Mouse (Mus musculus) thymus, postnatal 0 days (tissue): ENCODE data around the gene Col4a4. TPM values are rescaled to one million over a fixed set of nuclear protein-coding genes. Genes with fewer than 3 reads are reported as not detected.

Experiments used
- DNase-seq: peaks from one replicate; pipeline ENCODE4 v3.0.0-alpha.2; 2015; ENCODE audit warnings: low spot score
- polyA plus RNA-seq: library from polyadenylated mRNA; unstranded; fragments of >200 nt; fragmentation: Nextera tagmentation; extraction: Ambion mirVana; gene quantifications from 2 replicates; pipeline ENCODE4 v1.2.1, GENCODE M21; 2015

Col4a4 gene
- polyA plus RNA-seq, 1 experiment from 2014 or later: 0.03 TPM

DNA sequence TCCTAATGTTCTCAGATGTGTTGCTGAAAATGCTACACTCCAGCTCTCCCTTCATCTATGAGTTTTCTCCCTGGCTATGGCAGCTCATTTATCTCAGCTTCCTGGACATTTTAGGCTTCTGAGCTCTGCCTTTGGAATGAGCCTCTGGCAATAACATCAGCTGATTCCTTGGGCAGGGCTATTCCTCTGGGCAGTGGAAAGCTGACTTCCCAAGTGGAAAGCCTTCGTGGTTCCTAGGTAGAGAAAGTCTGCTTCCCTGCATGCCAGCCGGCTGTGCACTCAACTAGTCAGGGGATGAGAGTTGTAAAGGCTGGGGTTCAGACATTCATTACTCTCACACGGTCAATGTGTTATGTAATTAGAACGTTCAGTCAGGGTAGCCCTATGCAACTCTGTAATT is 8.3 kb downstream of the Col4a4 start:
- no peak for DNase-seq

DNA sequence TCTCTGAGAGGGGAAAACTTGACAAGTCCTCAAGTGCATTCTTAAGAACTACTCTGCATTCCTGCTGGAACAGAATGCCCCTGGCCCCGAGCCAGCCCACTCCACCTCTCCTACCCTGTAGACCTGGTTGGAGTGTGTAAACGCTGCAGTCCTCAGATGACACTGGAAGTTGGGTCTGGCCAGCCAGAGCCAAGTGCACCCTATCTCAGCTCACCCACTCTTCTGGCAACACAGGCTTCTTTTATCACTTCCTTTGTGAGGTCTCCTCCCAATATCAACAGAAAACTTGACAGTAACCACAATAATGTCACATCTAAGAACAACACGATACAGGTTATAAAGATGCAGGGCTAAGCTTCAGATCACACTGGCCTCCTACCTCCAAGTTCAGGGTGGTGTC is 8.7 kb downstream of the Col4a4 start:
- no peak for DNase-seq

GRCm38 (mm10) chr1:82577339-82577738 is 9.3 kb downstream of the Col4a4 start:
- DNase-seq: no peak

GRCm38 (mm10) chr1:82576182-82576581 is 10.5 kb downstream of the Col4a4 start:
- DNase-seq: no peak

DNA sequence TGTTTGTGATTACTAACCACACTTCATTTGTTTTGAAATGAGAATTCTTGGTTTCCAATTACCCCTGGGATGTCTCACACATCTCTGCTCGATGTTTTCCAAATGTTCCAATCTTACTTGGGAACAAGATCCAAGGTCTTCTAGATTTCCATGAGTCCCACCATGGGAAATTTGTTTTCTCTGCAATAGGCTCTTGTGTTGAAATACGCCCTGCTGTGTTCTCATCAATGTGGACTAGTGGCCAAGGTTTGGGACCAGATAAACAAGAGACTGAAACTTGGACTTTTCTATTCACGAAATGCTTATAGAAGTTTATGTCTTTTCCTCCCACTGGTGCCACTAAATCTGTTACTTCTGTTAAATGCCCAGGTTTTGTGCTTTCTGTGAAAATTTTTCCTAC is 11.0 kb downstream of the Col4a4 start:
- DNase-seq: no peak

- DNase-seq: peak; percentile 11
These were observed 14.9 kb downstream of the Col4a4 start for GRCm38 (mm10) chr1:82571758-82572157.

- no peak for DNase-seq
These were observed 17.2 kb downstream of the Col4a4 start for GRCm38 (mm10) chr1:82569405-82569804.

- DNase-seq: no peak
These were observed 26.4 kb downstream of the Col4a4 start for GRCm38 (mm10) chr1:82560223-82560622.

DNA sequence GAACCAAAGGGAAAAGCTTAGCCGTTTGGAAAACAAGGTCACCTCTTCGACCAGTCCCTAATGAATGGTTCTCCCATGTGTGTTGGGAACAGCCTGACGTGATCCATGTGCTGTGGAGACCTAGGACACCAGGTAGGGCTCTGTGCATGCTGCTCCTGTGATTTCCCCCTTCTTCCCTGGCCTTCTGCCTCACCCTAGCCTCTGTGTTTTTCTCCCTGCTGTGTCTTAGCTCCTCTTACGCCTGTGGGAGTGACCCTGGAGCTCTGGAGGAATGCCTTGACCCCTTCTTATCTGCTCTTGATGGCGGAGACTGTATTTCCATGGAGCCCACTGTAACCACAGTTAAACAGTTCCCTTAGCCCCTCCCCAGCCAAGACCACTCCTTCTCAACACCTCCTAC is 31.8 kb downstream of the Col4a4 start:
- DNase-seq: no peak

DNA sequence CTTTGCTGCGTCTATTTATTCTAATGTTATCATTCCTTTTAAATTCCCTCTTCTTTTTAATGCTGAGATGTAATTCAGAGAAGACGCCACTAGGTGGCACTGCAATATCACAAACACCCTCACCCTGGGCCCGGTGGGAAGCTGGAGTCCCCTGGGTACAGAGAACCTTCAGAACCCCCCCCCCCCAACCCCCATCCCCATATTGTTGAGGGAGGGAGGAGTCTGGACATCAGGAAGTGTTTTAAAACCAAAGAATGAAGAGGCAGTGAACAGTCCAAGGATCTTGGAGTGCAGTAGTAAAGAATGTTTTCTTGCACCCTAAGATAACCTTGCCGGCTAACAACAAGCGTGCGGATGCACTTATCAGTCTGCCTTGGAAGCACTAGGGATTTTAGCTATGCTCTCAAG is 32.2 kb downstream of the Col4a4 start:
- peak; percentile 32 for DNase-seq

GRCm38 (mm10) chr1:82545199-82545960 is 41.3 kb downstream of the Col4a4 start:
- no peak for DNase-seq

DNA sequence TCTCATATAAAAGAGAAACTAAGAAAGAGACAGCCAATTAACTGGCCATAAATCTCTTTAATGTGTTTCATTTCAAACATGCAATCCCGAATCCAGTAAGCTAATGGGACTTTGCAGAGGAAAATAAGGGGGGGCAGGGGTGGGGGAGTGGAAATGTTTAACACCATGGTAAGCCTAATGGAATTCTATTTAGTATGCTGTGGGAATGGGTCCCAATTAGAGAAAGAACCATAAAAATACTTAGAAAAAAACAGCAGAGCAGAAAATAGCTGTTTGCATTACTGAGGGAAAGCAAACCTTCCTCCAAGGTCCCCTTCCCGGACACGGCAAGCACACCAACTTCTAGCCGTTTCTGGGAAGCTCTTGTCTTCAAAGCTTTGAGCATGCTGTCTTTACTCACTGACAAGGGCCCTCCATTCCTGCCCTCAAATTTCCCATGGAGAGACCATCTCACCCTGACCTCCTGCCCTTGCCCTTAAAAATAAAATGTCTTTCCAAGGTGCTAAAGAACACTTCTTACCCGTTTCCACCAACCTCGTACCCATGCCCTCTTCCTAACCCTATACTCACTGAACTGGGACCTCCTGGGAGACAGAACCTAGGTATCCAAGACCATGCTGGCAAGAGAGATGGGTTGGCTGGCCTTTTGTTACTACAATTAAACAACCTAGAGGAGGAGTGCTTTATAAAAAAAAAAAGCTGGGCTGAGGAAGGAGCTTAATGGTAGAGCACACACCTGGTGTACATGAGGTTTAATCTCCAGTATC is 42.0 kb downstream of the Col4a4 start:
- DNase-seq: no peak

GRCm38 (mm10) chr1:82543934-82544333 is 42.7 kb downstream of the Col4a4 start:
- no peak for DNase-seq

DNA sequence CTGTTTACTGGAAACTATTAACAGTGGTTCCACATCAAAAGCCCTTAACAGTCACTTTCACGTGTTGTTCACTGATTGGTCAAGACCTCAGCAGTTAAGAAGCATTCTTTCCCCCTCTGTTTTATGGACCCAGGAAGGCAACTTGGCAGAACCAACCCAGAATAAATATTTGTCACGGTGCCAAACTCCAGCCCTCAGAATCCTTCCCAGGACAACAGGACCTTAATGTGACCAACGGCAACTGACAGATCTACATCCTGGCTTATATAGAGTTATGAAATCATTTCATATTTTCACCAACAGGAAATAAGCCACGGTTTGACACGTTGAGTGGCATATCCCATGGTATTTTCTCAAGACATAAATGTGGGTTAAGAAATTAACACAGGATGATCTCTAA is 46.6 kb downstream of the Col4a4 start:
- no peak for DNase-seq

- no peak for DNase-seq
These were observed 48.8 kb downstream of the Col4a4 start for GRCm38 (mm10) chr1:82537848-82538247.

GRCm38 (mm10) chr1:82536515-82537174 is 50.0 kb downstream of the Col4a4 start:
- no peak for DNase-seq

- DNase-seq: no peak
These were observed 58.7 kb downstream of the Col4a4 start for GRCm38 (mm10) chr1:82527931-82528330.

- DNase-seq: no peak
These were observed 94.7 kb downstream of the Col4a4 start for GRCm38 (mm10) chr1:82491954-82492353.

DNA sequence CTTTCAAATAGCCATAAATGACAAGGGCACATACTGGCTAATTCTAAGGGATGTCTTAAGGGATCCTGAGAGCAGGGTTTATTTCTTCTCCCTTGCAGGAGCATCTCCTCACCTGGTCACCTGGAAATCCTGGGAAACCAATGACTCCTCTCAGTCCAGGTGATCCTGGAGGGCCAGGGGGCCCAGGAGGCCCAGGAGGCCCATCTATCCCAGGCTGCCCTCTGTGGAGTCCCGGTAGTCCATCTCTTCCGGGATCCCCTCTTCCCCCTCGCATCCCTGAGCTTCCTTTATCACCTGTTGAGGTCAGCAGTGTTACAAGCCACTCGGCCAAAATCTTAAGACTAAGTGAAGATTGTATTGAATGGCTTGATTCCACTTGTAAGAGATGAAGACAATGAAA is 100.3 kb downstream of the Col4a4 start:
- DNase-seq: no peak

DNA sequence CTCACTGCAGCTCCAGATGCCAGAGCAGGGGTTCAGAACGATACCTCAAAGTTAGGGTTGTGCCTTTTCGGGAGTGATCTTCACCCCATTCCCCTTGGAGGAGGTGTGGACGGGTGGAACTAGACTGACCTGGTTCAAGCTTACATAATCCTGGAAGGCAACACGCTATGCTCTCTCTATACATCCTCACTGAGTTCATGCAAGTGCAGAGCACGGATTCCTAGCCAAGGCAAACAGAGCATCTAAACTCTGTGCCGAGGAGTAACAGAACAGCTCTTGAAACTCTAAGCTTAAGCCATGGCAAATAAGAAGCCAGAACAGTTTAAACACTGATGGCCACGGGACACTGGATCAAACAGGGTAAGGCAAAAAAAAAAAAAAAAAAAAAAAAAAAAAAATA is 104.3 kb downstream of the Col4a4 start:
- DNase-seq: no peak

- no peak for DNase-seq
These were observed 106.8 kb downstream of the Col4a4 start for GRCm38 (mm10) chr1:82479696-82480487.
